Mouse (Mus musculus) stomach, postnatal 0 days (tissue): ENCODE results near the gene Irak1.

Source experiments
- CTCF ChIP-seq: IDR thresholded peaks from 2 replicates; pipeline ENCODE4 v1.5.1; 2016; ENCODE audit warnings: antibody characterized with exemption, low read depth, mild to moderate bottlenecking, moderate library complexity
- EP300 ChIP-seq: optimal IDR thresholded peaks from 2 replicates; pipeline ENCODE3; 2016; ENCODE audit warnings: antibody characterized with exemption

DNA sequence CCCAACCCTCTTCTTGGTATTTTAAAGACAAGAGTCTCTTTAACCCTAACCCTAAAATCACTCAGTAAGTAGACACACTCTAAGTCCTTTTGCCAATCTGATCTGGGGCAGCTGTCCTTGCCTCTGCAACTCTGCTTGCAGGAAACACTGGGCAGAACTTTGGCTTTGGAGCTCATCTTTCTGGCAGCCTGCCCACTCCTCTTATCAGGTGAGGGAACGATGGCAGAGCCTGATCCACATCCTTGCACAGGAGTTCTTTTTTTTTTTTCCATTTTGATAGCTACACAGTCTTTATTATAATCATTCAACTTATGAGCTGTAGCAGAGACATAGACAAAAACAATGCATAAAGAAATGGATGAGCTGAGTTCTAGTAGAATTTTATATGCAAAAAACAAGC is 21.4 kb upstream of the Irak1 start:
- TF ChIP-seq CTCF: no peak
- no peak for TF ChIP-seq EP300
